Mouse (Mus musculus): Measurements from ENCODE around the gene Inpp5b. TPM values are rescaled to one million over a fixed set of nuclear protein-coding genes. Genes with fewer than 3 reads are reported as not detected.

The Inpp5b gene
- polyA plus RNA-seq (2014; fragmentation: Nextera tagmentation; extraction: Ambion mirVana) = 58.2 and 63.3 TPM in 2 replicates

DNA sequence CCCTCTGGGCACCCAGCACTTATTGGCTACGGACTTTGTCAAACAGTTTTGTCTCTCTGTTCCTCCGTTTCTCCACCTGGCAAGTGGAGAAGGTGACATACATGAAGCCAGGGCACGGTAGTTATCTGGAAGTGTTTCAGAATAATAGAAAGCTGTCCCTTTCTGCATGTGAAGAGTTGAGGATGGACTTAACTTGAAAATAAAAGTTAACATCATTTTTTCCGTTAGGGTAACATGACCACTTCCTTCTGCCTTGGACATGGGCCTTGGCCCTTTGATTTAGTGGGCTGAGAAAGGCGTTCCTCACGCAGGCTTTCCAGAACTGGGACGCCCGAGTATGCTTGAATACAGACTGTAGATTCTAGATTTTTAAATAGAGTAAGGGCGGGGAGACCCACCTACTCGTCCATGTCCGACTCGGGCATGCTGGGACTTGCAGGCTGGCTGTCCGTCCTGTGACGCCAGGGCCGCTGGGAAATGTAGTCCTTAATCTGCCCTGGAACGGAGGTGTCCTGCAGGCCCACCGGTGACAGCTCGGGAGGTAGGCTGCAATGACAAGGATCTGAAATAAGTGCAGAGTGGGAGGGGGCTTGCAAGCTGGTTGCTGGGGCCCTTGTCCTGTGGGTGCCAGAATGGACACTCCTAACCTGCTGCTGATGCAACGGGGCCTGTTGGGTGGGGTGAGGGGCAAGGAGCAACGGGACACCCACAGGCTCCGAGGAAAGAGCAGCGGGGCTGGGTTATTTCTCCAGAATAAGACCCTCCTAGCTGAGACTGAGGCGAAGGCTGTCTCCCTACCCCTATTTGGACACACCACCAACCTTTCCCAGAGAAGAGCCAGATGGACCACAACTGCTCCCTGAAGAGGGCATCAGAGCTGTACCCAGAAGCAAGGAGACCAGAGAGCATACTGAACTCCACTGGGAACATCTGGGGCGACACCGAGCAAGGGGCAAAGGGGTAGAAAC is at the start of gene Inpp5b:
Gene Inpp5b (plus strand): TSS at position 475 of the 968 bp plus-strand sequence.
- no peaks in the 10 kb centered on the region for H3K36me3 ChIP-seq (ENCODE audit: control insufficient read depth, insufficient read depth, low read length)
- H3K27ac ChIP-seq (ENCODE audit: low read depth, low read length) = no peak within 1 kb of the TSS; the same call in 1 of the 2 replicates
- H3K4me1 ChIP-seq (replicated peaks; ENCODE audit: control insufficient read depth, insufficient read depth, low read length) = 0 out of 2 replicates have a peak, but pooled peaks cover 9% of the 10 kb centered on the region
- H3K27me3 ChIP-seq (replicated peaks; ENCODE audit: control insufficient read depth, insufficient read depth, low read length) = no peaks in the 10 kb centered on the region
- 16% methylated on average over 25 of the region's 25 CpGs for WGBS
- H3K4me3 ChIP-seq (ENCODE audit: low read depth, low read length) = peak within 1 kb of the TSS; percentile 68
- peak within 1 kb of the TSS; percentile 58 for H3K9ac ChIP-seq (ENCODE audit: low read depth, low read length)
- H3K4me2 ChIP-seq = peak within 1 kb of the TSS; percentile 71
- ATAC-seq (replicated peaks; ENCODE audit: low FRiP score) (peak; percentile 88), DNase-seq (ENCODE audit: low spot score) (peak; percentile 81)
- no peaks in the 10 kb centered on the region for H3K9me3 ChIP-seq (ENCODE audit: control insufficient read depth, low read length)

DNA sequence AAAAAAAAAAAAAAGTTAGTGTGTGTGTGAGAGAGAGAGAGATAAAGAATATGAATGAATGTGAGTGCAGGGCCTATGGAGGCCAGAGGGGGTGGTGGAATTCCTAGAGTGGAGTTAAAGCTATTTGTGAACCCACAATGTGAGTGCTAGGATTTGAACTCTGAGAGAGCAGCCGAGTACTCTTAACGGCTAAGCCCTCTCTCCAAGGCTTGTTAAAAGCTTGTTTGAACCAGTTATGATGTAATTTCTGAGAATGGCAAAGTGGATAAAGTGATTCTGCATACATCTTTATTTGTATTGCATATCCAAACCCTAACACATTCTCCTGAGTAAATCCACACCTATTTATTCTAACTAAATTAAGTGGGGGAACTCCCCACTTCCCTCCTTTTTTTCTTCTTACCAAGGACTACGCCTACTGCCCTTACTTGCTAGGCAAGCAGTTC is 49.2 kb upstream of the Inpp5b start:
- ATAC-seq (replicated peaks; ENCODE audit: low FRiP score) = no peak
- DNase-seq (ENCODE audit: low spot score) = no peak
- Histone ChIP-seq H3K36me3 (ENCODE audit: control insufficient read depth, insufficient read depth, low read length) (peaks cover 3% of the 10 kb centered on the region; the same call in 1 of the 2 replicates), H3K27ac (ENCODE audit: low read depth, low read length) (no peak overlapping the region), H3K27me3 (replicated peaks; ENCODE audit: control insufficient read depth, insufficient read depth, low read length) (no peaks in the 10 kb centered on the region), H3K4me3 (ENCODE audit: low read depth, low read length) (peak overlapping the region; percentile 90), H3K4me1 (replicated peaks; ENCODE audit: control insufficient read depth, insufficient read depth, low read length) (peaks cover 20% of the 10 kb centered on the region), H3K4me2 (peak overlapping the region; percentile 94), H3K9ac (ENCODE audit: low read depth, low read length) (peak overlapping the region; percentile 90), H3K9me3 (ENCODE audit: control insufficient read depth, low read length) (no peaks in the 10 kb centered on the region)
- WGBS = 50% methylated on average over 3 of the region's 3 CpGs

DNA sequence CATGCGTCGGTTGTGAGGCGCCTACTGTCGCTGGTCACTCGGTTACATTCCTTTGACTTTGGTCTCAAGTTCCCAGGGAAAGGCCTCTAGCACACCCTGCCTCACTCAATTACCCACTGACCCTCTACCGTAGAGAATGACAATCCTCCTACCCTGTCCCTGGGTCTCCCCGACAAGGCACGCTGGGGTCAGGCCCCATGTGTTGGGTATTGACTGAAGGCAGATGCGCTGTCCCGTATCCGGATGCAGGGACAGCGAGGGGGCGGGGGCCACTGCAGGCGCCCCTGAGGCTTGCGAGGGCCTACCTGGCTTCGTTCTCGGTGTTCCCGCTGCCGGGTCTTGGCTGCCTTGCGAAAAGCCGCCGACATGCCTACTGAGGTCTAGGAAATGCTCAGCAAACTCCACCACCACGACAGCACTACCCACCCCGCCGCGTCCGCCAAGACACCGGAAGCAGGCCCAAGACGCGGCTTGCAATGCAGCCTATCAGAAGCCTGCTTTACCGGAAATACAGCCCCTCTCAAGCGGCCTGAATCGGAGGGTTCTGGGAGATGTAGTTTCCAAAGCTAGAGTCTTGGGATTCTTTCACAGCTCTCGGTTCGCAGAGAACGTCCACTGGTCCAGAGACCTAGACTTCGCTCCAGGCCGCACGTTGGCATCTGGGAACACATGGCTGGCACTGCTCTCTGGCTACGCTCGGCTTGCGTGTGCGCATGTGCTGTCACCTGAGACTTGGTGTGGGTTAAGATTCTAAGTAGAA is 48.3 kb upstream of the Inpp5b start, which contains the start of gene Utp11:
Gene Utp11 (minus strand): TSS at position 466 of the 760 bp plus-strand sequence.
- Histone ChIP-seq H3K27me3 (replicated peaks; ENCODE audit: control insufficient read depth, insufficient read depth, low read length) (no peaks in the 10 kb centered on the region), H3K9me3 (ENCODE audit: control insufficient read depth, low read length) (no peaks in the 10 kb centered on the region), H3K4me2 (peak within 1 kb of the TSS; percentile 94), H3K36me3 (ENCODE audit: control insufficient read depth, insufficient read depth, low read length) (peaks cover 3% of the 10 kb centered on the region; the same call in 1 of the 2 replicates), H3K4me3 (ENCODE audit: low read depth, low read length) (peak within 1 kb of the TSS; percentile 90), H3K27ac (ENCODE audit: low read depth, low read length) (peak within 1 kb of the TSS; percentile 43; the same call in 1 of the 2 replicates), H3K9ac (ENCODE audit: low read depth, low read length) (peak within 1 kb of the TSS; percentile 90), H3K4me1 (replicated peaks; ENCODE audit: control insufficient read depth, insufficient read depth, low read length) (peaks cover 20% of the 10 kb centered on the region)
- DNase-seq (ENCODE audit: low spot score) (peak; percentile 86), ATAC-seq (replicated peaks; ENCODE audit: low FRiP score) (peak; percentile 94)
- under 1% methylated on average over 43 of the region's 43 CpGs for WGBS

DNA sequence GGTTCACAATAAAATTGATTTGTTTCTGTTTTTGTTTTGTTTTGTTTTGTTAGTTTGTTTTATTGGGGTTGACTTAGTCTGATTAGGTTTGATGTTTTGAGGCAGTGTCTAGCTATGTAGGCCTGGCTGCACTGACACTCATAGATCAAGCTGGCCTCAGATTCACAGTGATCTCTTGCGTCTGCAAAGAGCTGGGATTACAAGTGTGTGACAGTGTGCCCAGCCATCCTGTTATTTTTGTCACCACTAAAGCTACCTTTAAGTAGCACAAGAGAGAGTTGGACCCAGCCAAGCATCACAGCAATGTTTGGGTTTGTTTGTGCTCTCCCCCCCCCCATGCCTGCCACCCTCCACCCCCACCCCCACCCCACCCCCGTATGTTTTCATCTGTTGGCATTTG is 47.1 kb upstream of the Inpp5b start:
- Histone ChIP-seq H3K4me1 (replicated peaks; ENCODE audit: control insufficient read depth, insufficient read depth, low read length) (peaks cover 22% of the 10 kb centered on the region), H3K4me2 (no peak overlapping the region), H3K27me3 (replicated peaks; ENCODE audit: control insufficient read depth, insufficient read depth, low read length) (no peaks in the 10 kb centered on the region), H3K36me3 (ENCODE audit: control insufficient read depth, insufficient read depth, low read length) (no peaks in the 10 kb centered on the region), H3K9me3 (ENCODE audit: control insufficient read depth, low read length) (no peaks in the 10 kb centered on the region), H3K4me3 (ENCODE audit: low read depth, low read length) (no peak overlapping the region), H3K9ac (ENCODE audit: low read depth, low read length) (no peak overlapping the region), H3K27ac (ENCODE audit: low read depth, low read length) (no peak overlapping the region)
- no peak for ATAC-seq (replicated peaks; ENCODE audit: low FRiP score)
- DNase-seq (ENCODE audit: low spot score) = no peak
- 90% methylated on average over 2 of the region's 2 CpGs for WGBS

DNA sequence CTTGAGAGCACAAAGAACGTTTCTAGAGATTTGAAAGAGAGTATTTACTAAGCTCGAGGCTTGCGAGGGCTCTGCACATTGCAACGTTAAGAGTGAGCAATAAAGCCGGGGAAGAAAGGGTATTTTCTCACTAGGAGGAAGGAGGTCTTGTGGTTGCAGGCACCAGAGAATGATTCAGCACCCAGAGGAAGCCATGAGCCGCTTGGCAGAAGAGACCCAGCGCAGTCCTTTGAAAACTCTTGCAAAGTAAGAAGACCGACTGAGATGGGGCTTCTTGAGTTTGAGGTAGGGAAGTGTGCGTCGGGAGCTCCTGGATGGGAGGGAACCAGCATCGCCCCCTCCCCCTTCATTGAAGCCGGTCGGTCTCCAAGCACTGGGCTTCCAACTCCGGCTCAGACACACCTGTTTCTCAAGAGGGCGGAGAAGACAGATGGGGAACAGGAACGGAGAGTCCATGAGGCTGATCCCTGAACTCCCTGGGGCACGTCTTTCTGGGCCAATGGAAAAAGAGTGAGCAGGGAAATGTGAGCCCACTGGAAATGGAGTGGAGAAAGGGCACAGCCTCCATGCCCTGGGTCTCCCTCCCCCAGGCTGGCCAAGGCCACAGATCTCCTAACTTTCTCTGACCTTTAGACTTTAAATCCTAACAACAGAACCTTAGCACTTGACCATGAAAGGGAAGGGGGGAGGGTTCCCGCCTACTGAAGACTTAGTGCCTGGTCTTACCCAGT is 45.7 kb upstream of the Inpp5b start:
- H3K27ac ChIP-seq (ENCODE audit: low read depth, low read length) = no peak overlapping the region

DNA sequence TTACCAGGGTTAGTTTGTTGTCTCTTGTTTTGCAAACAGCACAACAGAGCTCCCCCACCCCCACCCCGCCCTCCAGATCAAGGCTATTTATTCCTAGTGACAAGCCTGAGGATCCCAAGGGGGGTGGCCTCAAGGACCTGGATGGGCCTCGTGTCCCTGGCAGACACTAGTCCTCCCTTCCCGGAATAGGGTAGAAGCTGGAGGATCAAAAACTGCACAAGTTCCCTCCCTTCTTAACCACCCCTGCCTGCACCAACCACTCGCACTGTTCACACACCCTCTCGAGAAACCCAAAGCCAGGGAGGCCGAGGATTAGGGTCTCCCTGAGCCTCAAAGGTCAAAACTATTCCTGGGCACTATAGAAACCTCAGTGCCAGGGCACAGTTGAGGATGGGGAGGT is 41.9 kb upstream of the Inpp5b start:
- H3K27me3 ChIP-seq (replicated peaks; ENCODE audit: control insufficient read depth, insufficient read depth, low read length) = no peaks in the 10 kb centered on the region
- 25% methylated on average over 6 of the region's 6 CpGs for WGBS
- peak overlapping the region; percentile 46; the same call in 1 of the 2 replicates for H3K27ac ChIP-seq (ENCODE audit: low read depth, low read length)
- ATAC-seq (replicated peaks; ENCODE audit: low FRiP score) (no peak), DNase-seq (ENCODE audit: low spot score) (no peak)
- H3K9ac ChIP-seq (ENCODE audit: low read depth, low read length) = no peak overlapping the region; the same call in 1 of the 2 replicates
- H3K4me1 ChIP-seq (replicated peaks; ENCODE audit: control insufficient read depth, insufficient read depth, low read length) = peaks cover 44% of the 10 kb centered on the region
- H3K9me3 ChIP-seq (ENCODE audit: control insufficient read depth, low read length) = no peaks in the 10 kb centered on the region
- H3K4me2 ChIP-seq = peak overlapping the region; percentile 98
- H3K36me3 ChIP-seq (ENCODE audit: control insufficient read depth, insufficient read depth, low read length) = no peaks in the 10 kb centered on the region
- H3K4me3 ChIP-seq (ENCODE audit: low read depth, low read length) = peak overlapping the region; percentile 91; the same call in 1 of the 2 replicates

More for the DNA sequence above, 45.7 kb upstream of the Inpp5b start:
- H3K4me2 ChIP-seq = peak overlapping the region; percentile 42
- DNase-seq (ENCODE audit: low spot score) (no peak), ATAC-seq (replicated peaks; ENCODE audit: low FRiP score) (no peak)
- H3K4me1 ChIP-seq (replicated peaks; ENCODE audit: control insufficient read depth, insufficient read depth, low read length) = peaks cover 30% of the 10 kb centered on the region
- H3K9ac ChIP-seq (ENCODE audit: low read depth, low read length) = peak overlapping the region; percentile 7
- WGBS = 13% methylated on average over 18 of the region's 18 CpGs
- peak overlapping the region; percentile 16 for H3K4me3 ChIP-seq (ENCODE audit: low read depth, low read length)
- no peaks in the 10 kb centered on the region for H3K36me3 ChIP-seq (ENCODE audit: control insufficient read depth, insufficient read depth, low read length)
- H3K9me3 ChIP-seq (ENCODE audit: control insufficient read depth, low read length) = no peaks in the 10 kb centered on the region
- H3K27me3 ChIP-seq (replicated peaks; ENCODE audit: control insufficient read depth, insufficient read depth, low read length) = no peaks in the 10 kb centered on the region

DNA sequence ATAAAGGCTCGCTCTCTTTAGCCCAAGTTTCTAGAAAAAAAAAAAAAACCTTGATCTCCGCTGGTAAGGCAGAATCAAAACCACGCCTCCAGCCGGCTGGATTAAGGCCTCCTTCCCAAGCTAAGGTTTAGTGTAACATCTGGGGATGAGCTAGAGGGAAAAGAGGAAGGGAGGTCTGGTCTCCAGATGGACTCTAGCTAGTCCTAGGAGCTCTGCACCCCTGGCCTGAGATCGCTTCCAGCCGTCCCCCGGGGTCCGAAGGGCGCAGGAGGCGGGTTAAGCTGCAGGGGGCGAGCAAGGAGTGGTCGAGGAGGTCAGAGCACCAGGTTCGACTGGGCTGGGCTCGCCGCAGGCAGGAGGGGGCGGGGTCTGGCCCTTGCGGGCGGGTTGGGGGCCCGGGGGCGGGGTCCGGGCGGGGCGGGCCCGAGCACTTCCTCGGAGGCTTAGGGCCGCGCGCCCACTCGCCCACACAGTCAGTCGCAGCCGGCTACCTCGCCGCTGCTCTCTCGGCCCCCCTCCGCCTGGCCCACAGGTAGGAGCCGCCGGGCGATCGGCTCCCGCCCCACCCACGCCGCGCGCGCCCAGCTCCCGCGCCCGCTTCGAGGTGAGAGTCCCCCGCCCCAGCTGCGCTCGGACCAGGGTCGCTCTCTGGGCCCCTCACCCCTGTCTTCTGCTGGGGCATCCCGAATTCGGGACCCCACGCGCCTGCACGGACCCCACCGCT is 41.2 kb upstream of the Inpp5b start, which contains the start of gene Fhl3:
Gene Fhl3 (plus strand): TSS at position 454 of the 724 bp plus-strand sequence.
- Histone ChIP-seq H3K9ac (ENCODE audit: low read depth, low read length) (peak within 1 kb of the TSS; percentile 90), H3K4me1 (replicated peaks; ENCODE audit: control insufficient read depth, insufficient read depth, low read length) (peaks cover 50% of the 10 kb centered on the region), H3K27me3 (replicated peaks; ENCODE audit: control insufficient read depth, insufficient read depth, low read length) (no peaks in the 10 kb centered on the region), H3K36me3 (ENCODE audit: control insufficient read depth, insufficient read depth, low read length) (no peaks in the 10 kb centered on the region), H3K4me2 (peak within 1 kb of the TSS; percentile 98), H3K9me3 (ENCODE audit: control insufficient read depth, low read length) (no peaks in the 10 kb centered on the region), H3K27ac (ENCODE audit: low read depth, low read length) (peak within 1 kb of the TSS; percentile 75), H3K4me3 (ENCODE audit: low read depth, low read length) (peak within 1 kb of the TSS; percentile 91)
- DNase-seq (ENCODE audit: low spot score) (peak; percentile 82), ATAC-seq (replicated peaks; ENCODE audit: low FRiP score) (peak; percentile 78)
- WGBS = under 1% methylated on average over 53 of the region's 59 CpGs
